Mouse (Mus musculus): ENCODE results near the gene Slc2a10. TPM values are rescaled to one million over a fixed set of nuclear protein-coding genes. Genes with fewer than 3 reads are reported as not detected.
"Not testable (repeated sequence)": the region's sequence is repeated elsewhere in the genome, so short reads cannot be mapped to it uniquely, and the experiment has no call there.

Slc2a10 gene
- polyA plus RNA-seq, 1 experiment from 2014 or later = 4.6 TPM

GRCm38 (mm10) chr2:165550410-165550809 is 46.8 kb downstream of the Slc2a10 start:
- peaks cover 36% of the 10 kb centered on the region for H3K4me1 ChIP-seq
- not testable (repeated sequence) for H3K4me3 ChIP-seq; DNase-seq (ENCODE audit: low spot score); H3K27ac ChIP-seq; H3K36me3 ChIP-seq; H3K27me3 ChIP-seq (ENCODE audit: low read depth, poor library complexity, severe bottlenecking); H3K9me3 ChIP-seq (replicated peaks)
- 76% methylated on average over 7 of the region's 7 CpGs for WGBS

- Histone ChIP-seq H3K27me3 (ENCODE audit: low read depth, poor library complexity, severe bottlenecking) (peaks cover 12% of the 10 kb centered on the region; the same call in 1 of the 2 replicates), H3K4me1 (peaks cover 20% of the 10 kb centered on the region), H3K36me3 (no peaks in the 10 kb centered on the region), H3K4me3 (no peak overlapping the region), H3K9me3 (replicated peaks) (no peaks in the 10 kb centered on the region), H3K27ac (no peak overlapping the region)
- no peak for DNase-seq (ENCODE audit: low spot score)
- WGBS = 73% methylated on average over 9 of the region's 9 CpGs
These were observed 50.5 kb downstream of the Slc2a10 start for GRCm38 (mm10) chr2:165554066-165554465.

- 89% methylated on average over 7 of the region's 7 CpGs for WGBS
These were observed 53.7 kb downstream of the Slc2a10 start for GRCm38 (mm10) chr2:165557278-165557677.

GRCm38 (mm10) chr2:165558916-165559315 is 55.3 kb downstream of the Slc2a10 start:
- peaks cover 53% of the 10 kb centered on the region for H3K27me3 ChIP-seq (ENCODE audit: low read depth, poor library complexity, severe bottlenecking)

More at GRCm38 (mm10) chr2:165557278-165557677, 53.7 kb downstream of the Slc2a10 start:
- H3K36me3 ChIP-seq = no peaks in the 10 kb centered on the region
- H3K4me3 ChIP-seq = no peak overlapping the region
- no peaks in the 10 kb centered on the region for H3K9me3 ChIP-seq (replicated peaks)
- H3K27ac ChIP-seq = no peak overlapping the region
- DNase-seq (ENCODE audit: low spot score) = no peak
- peaks cover 37% of the 10 kb centered on the region for H3K27me3 ChIP-seq (ENCODE audit: low read depth, poor library complexity, severe bottlenecking)
- peaks cover 30% of the 10 kb centered on the region for H3K4me1 ChIP-seq

GRCm38 (mm10) chr2:165559506-165560235 is 56.1 kb downstream of the Slc2a10 start:
- no peak for DNase-seq (ENCODE audit: low spot score)

More at GRCm38 (mm10) chr2:165558916-165559315, 55.3 kb downstream of the Slc2a10 start:
- Histone ChIP-seq H3K27ac (peak overlapping the region; percentile 46; the same call in 1 of the 2 replicates), H3K36me3 (no peaks in the 10 kb centered on the region), H3K4me3 (no peak overlapping the region), H3K9me3 (replicated peaks) (no peaks in the 10 kb centered on the region), H3K4me1 (peaks cover 38% of the 10 kb centered on the region)
- no peak for DNase-seq (ENCODE audit: low spot score)
- 71% methylated on average over 11 of the region's 11 CpGs for WGBS

GRCm38 (mm10) chr2:165561861-165562260 is 58.3 kb downstream of the Slc2a10 start:
- WGBS = 91% methylated on average over 6 of the region's 6 CpGs

More at GRCm38 (mm10) chr2:165559506-165560235, 56.1 kb downstream of the Slc2a10 start:
- no peak overlapping the region for H3K4me3 ChIP-seq
- no peaks in the 10 kb centered on the region for H3K36me3 ChIP-seq
- H3K9me3 ChIP-seq (replicated peaks) = no peaks in the 10 kb centered on the region
- peaks cover 61% of the 10 kb centered on the region for H3K27me3 ChIP-seq (ENCODE audit: low read depth, poor library complexity, severe bottlenecking)
- WGBS = 39% methylated on average over 11 of the region's 11 CpGs
- H3K4me1 ChIP-seq = peaks cover 41% of the 10 kb centered on the region
- no peak overlapping the region for H3K27ac ChIP-seq

GRCm38 (mm10) chr2:165563298-165564058 is 59.9 kb downstream of the Slc2a10 start:
- H3K4me3 ChIP-seq = peak overlapping the region; percentile 53
- H3K9me3 ChIP-seq (replicated peaks) = no peaks in the 10 kb centered on the region
- peaks cover 58% of the 10 kb centered on the region for H3K4me1 ChIP-seq
- peak overlapping the region; percentile 59 for H3K27ac ChIP-seq
- H3K27me3 ChIP-seq (ENCODE audit: low read depth, poor library complexity, severe bottlenecking) = peaks cover 67% of the 10 kb centered on the region
- WGBS = under 1% methylated on average over 52 of the region's 52 CpGs
- peak; percentile 66 for DNase-seq (ENCODE audit: low spot score)
- no peaks in the 10 kb centered on the region for H3K36me3 ChIP-seq

More at GRCm38 (mm10) chr2:165561861-165562260, 58.3 kb downstream of the Slc2a10 start:
- H3K27me3 ChIP-seq (ENCODE audit: low read depth, poor library complexity, severe bottlenecking) = peaks cover 75% of the 10 kb centered on the region
- no peaks in the 10 kb centered on the region for H3K9me3 ChIP-seq (replicated peaks)
- peaks cover 51% of the 10 kb centered on the region for H3K4me1 ChIP-seq
- no peak overlapping the region for H3K4me3 ChIP-seq
- no peak overlapping the region for H3K27ac ChIP-seq
- no peaks in the 10 kb centered on the region for H3K36me3 ChIP-seq
- no peak for DNase-seq (ENCODE audit: low spot score)

GRCm38 (mm10) chr2:165564101-165564500 is 60.5 kb downstream of the Slc2a10 start:
- Histone ChIP-seq H3K27me3 (ENCODE audit: low read depth, poor library complexity, severe bottlenecking) (peaks cover 63% of the 10 kb centered on the region), H3K4me3 (no peak overlapping the region), H3K27ac (no peak overlapping the region), H3K4me1 (peaks cover 58% of the 10 kb centered on the region), H3K36me3 (no peaks in the 10 kb centered on the region), H3K9me3 (replicated peaks) (no peaks in the 10 kb centered on the region)
- WGBS = 68% methylated on average over 8 of the region's 8 CpGs
- DNase-seq (ENCODE audit: low spot score) = no peak

GRCm38 (mm10) chr2:165564620-165565019 is 61.0 kb downstream of the Slc2a10 start:
- Histone ChIP-seq H3K27ac (0 out of 2 replicates have a peak overlapping the region, but pooled peaks have one; percentile 0), H3K4me3 (no peak overlapping the region), H3K36me3 (no peaks in the 10 kb centered on the region), H3K4me1 (peaks cover 54% of the 10 kb centered on the region), H3K27me3 (ENCODE audit: low read depth, poor library complexity, severe bottlenecking) (peaks cover 59% of the 10 kb centered on the region), H3K9me3 (replicated peaks) (no peaks in the 10 kb centered on the region)
- no peak for DNase-seq (ENCODE audit: low spot score)
- 65% methylated on average over 6 of the region's 6 CpGs for WGBS

- no peak overlapping the region for H3K4me3 ChIP-seq
- peak overlapping the region; percentile 25; the same call in 1 of the 2 replicates for H3K27ac ChIP-seq
- H3K4me1 ChIP-seq = peaks cover 53% of the 10 kb centered on the region
- H3K9me3 ChIP-seq (replicated peaks) = no peaks in the 10 kb centered on the region
- DNase-seq (ENCODE audit: low spot score) = no peak
- WGBS = 57% methylated on average over 6 of the region's 6 CpGs
- peaks cover 47% of the 10 kb centered on the region for H3K27me3 ChIP-seq (ENCODE audit: low read depth, poor library complexity, severe bottlenecking)
- no peaks in the 10 kb centered on the region for H3K36me3 ChIP-seq
These were observed 63.3 kb downstream of the Slc2a10 start for GRCm38 (mm10) chr2:165566898-165567297.

- 88% methylated on average over 9 of the region's 9 CpGs for WGBS
- Histone ChIP-seq H3K36me3 (no peaks in the 10 kb centered on the region), H3K4me1 (peaks cover 53% of the 10 kb centered on the region), H3K9me3 (replicated peaks) (no peaks in the 10 kb centered on the region), H3K4me3 (no peak overlapping the region), H3K27me3 (ENCODE audit: low read depth, poor library complexity, severe bottlenecking) (peaks cover 37% of the 10 kb centered on the region), H3K27ac (no peak overlapping the region)
- DNase-seq (ENCODE audit: low spot score) = no peak
These were observed 64.2 kb downstream of the Slc2a10 start for GRCm38 (mm10) chr2:165567820-165568219.

- DNase-seq (ENCODE audit: low spot score) = no peak
- H3K27me3 ChIP-seq (ENCODE audit: low read depth, poor library complexity, severe bottlenecking) = peaks cover 35% of the 10 kb centered on the region
- WGBS = 70% methylated on average over 6 of the region's 6 CpGs
- no peaks in the 10 kb centered on the region for H3K36me3 ChIP-seq
- H3K4me1 ChIP-seq = peaks cover 43% of the 10 kb centered on the region
- no peaks in the 10 kb centered on the region for H3K9me3 ChIP-seq (replicated peaks)
- H3K4me3 ChIP-seq = no peak overlapping the region
- no peak overlapping the region for H3K27ac ChIP-seq
These were observed 65.3 kb downstream of the Slc2a10 start for GRCm38 (mm10) chr2:165568911-165569310.

All from limb, embryonic 10.5 days (tissue).